In genomic region chr17:27969896-27970295, GRCm38 (mm10) we compare ENCODE assay signal across 15 mouse cellular contexts.
DNase-seq lines count a peak whose midpoint lies in the region; ATAC-seq and TF ChIP-seq lines count a peak whose summit lies in the region.
"Had no signal": no experiment of that assay in that cellular context is flagged by ENCODE, and none has a peak within 500 bp of the region (broad histone marks: within the 10 kb centered on the region; RNA-seq: fewer than 3 reads in every experiment).

No protein-coding gene starts in this region.

- no peak for TF ChIP-seq CTCF in hindbrain, postnatal 0 days (IDR thresholded peaks at IDR 0.05; ENCODE audit: low read depth)
- TF ChIP-seq CTCF in lung, adult 2 months (IDR thresholded peaks at IDR 0.05; ENCODE audit: insufficient read depth, low read length): no peak
- no peak for TF ChIP-seq CTCF in small intestine, adult 2 months (IDR thresholded peaks at IDR 0.05; ENCODE audit: extremely low read depth, insufficient read length, insufficient replicate concordance, low read depth, low read length)

- no peaks in the 10 kb centered on the region for H3K36me3 ChIP-seq in hindbrain, embryonic 15.5 days
- no peaks in the 10 kb centered on the region for H3K36me3 ChIP-seq in hindbrain, postnatal 0 days (ENCODE audit: insufficient read depth, low read length)
- H3K36me3 ChIP-seq in lung, embryonic 15.5 days: no peaks in the 10 kb centered on the region
- no peaks in the 10 kb centered on the region for H3K36me3 ChIP-seq in intestine, embryonic 16.5 days (ENCODE audit: control insufficient read depth, insufficient read depth, low read length)
- no peaks in the 10 kb centered on the region; the same call in 1 of the 2 replicates for H3K36me3 ChIP-seq in small intestine, adult 2 months (ENCODE audit: control insufficient read depth, insufficient read depth, low read length)
- H3K36me3 ChIP-seq: liver, embryonic 13.5 days; midbrain, embryonic 10.5 days had no signal

- no peaks in the 10 kb centered on the region for H3K9me3 ChIP-seq in hindbrain, embryonic 15.5 days
- H3K9me3 ChIP-seq in hindbrain, postnatal 0 days (ENCODE audit: low read length): no peaks in the 10 kb centered on the region
- H3K9me3 ChIP-seq in lung, embryonic 15.5 days: no peaks in the 10 kb centered on the region
- H3K9me3 ChIP-seq in intestine, embryonic 16.5 days (ENCODE audit: control insufficient read depth, low read length): no peaks in the 10 kb centered on the region
- H3K9me3 ChIP-seq: embryonic facial prominence, embryonic 13.5 days; forebrain, embryonic 13.5 days; liver, embryonic 13.5 days; midbrain, embryonic 10.5 days had no signal

- H3K27ac ChIP-seq in hindbrain, embryonic 15.5 days (replicated peaks): peak overlapping the region; percentile 38; the same call in 1 of the 2 replicates
- H3K27ac ChIP-seq in hindbrain, postnatal 0 days: no peak overlapping the region
- peak overlapping the region; percentile 68 for H3K27ac ChIP-seq in lung, embryonic 15.5 days
- H3K27ac ChIP-seq in intestine, embryonic 16.5 days (ENCODE audit: low read length): peak overlapping the region; percentile 45; the same call in 1 of the 2 replicates
- H3K27ac ChIP-seq in small intestine, adult 2 months (ENCODE audit: insufficient read depth, low read depth, low read length): peak overlapping the region; percentile 35
- H3K27ac ChIP-seq: embryonic facial prominence, embryonic 13.5 days; forebrain, embryonic 13.5 days; hindbrain, embryonic 14.5 days; liver, embryonic 13.5 days; midbrain, embryonic 10.5 days had no signal

- H3K4me1 ChIP-seq in hindbrain, embryonic 15.5 days (replicated peaks): no peaks in the 10 kb centered on the region; the same call in 1 of the 2 replicates
- no peaks in the 10 kb centered on the region; the same call in 1 of the 2 replicates for H3K4me1 ChIP-seq in hindbrain, postnatal 0 days (ENCODE audit: insufficient read depth, low read length)
- H3K4me1 ChIP-seq in lung, embryonic 15.5 days: peaks cover 38% of the 10 kb centered on the region
- H3K4me1 ChIP-seq in lung, adult 2 months (ENCODE audit: control insufficient read depth, insufficient read depth, low read length): peaks cover 49% of the 10 kb centered on the region
- peaks cover 12% of the 10 kb centered on the region; the same call in 1 of the 2 replicates for H3K4me1 ChIP-seq in intestine, embryonic 16.5 days (ENCODE audit: control insufficient read depth, insufficient read depth, low read length)
- H3K4me1 ChIP-seq in small intestine, adult 2 months (ENCODE audit: control insufficient read depth, insufficient read depth, insufficient read length, low read length): 0 out of 2 replicates have a peak, but pooled peaks cover 4% of the 10 kb centered on the region

- ATAC-seq in hindbrain, embryonic 15.5 days (ENCODE audit: low FRiP score, low read depth): no peak
- no peak for ATAC-seq in hindbrain, postnatal 0 days
- no peak for ATAC-seq in lung, embryonic 15.5 days (ENCODE audit: borderline replicate concordance, extremely low read depth, low FRiP score, low TSS enrichment)
- no peak for ATAC-seq in intestine, embryonic 16.5 days
- ATAC-seq in megakaryocyte, adult 5-6 weeks (ENCODE audit: poor library complexity, severe bottlenecking): no peak
- ATAC-seq: forebrain, embryonic 13.5 days had no signal

- H3K27me3 ChIP-seq in hindbrain, embryonic 15.5 days: no peaks in the 10 kb centered on the region
- H3K27me3 ChIP-seq in hindbrain, postnatal 0 days (ENCODE audit: insufficient read depth, low read length): no peaks in the 10 kb centered on the region
- H3K27me3 ChIP-seq in lung, embryonic 15.5 days: no peaks in the 10 kb centered on the region
- no peaks in the 10 kb centered on the region for H3K27me3 ChIP-seq in intestine, embryonic 16.5 days (replicated peaks; ENCODE audit: control insufficient read depth, insufficient read depth, low read length)
- no peaks in the 10 kb centered on the region for H3K27me3 ChIP-seq in small intestine, adult 2 months (ENCODE audit: control insufficient read depth, insufficient read depth, low read length)
- H3K27me3 ChIP-seq: embryonic facial prominence, embryonic 13.5 days; forebrain, embryonic 13.5 days; liver, embryonic 13.5 days had no signal

- 67% methylated on average over 5 of the region's 5 CpGs for WGBS in hindbrain, embryonic 15.5 days
- WGBS in hindbrain, postnatal 0 days: 63% methylated on average over 5 of the region's 5 CpGs
- 63% methylated on average over 5 of the region's 5 CpGs for WGBS in lung, embryonic 15.5 days
- 48% methylated on average over 5 of the region's 5 CpGs for WGBS in lung, adult 2 months
- 84% methylated on average over 5 of the region's 5 CpGs for WGBS in intestine, embryonic 16.5 days
- 87% methylated on average over 5 of the region's 5 CpGs for WGBS in small intestine, adult 2 months

- no peak for DNase-seq in hindbrain, postnatal 0 days (ENCODE audit: low spot score)
- no peak for DNase-seq in lung, adult 2 months
- DNase-seq: cerebellum, postnatal 14 days; gastrocnemius, postnatal 10 days; liver, embryonic 13.5 days; right cerebral cortex, postnatal 4 days had no signal

- H3K9ac ChIP-seq in hindbrain, embryonic 15.5 days: no peak overlapping the region
- no peak overlapping the region for H3K9ac ChIP-seq in hindbrain, postnatal 0 days (replicated peaks; ENCODE audit: low read length)
- no peak overlapping the region for H3K9ac ChIP-seq in lung, embryonic 15.5 days
- no peak overlapping the region for H3K9ac ChIP-seq in intestine, embryonic 16.5 days (ENCODE audit: low read depth, low read length)
- H3K9ac ChIP-seq: embryonic facial prominence, embryonic 13.5 days; forebrain, embryonic 13.5 days; hindbrain, embryonic 14.5 days; liver, embryonic 13.5 days had no signal

- H3K4me2 ChIP-seq in hindbrain, embryonic 15.5 days: no peak overlapping the region
- H3K4me2 ChIP-seq in hindbrain, postnatal 0 days (ENCODE audit: low read depth, low read length): no peak overlapping the region
- 0 out of 2 replicates have a peak overlapping the region, but pooled peaks have one; percentile 4 for H3K4me2 ChIP-seq in lung, embryonic 15.5 days
- H3K4me2 ChIP-seq in intestine, embryonic 16.5 days (ENCODE audit: low read depth, low read length): no peak overlapping the region
- H3K4me2 ChIP-seq: embryonic facial prominence, embryonic 13.5 days; forebrain, embryonic 13.5 days; hindbrain, embryonic 14.5 days; liver, embryonic 13.5 days had no signal

- TF ChIP-seq POLR2A in lung, adult 2 months (IDR thresholded peaks at IDR 0.05; ENCODE audit: borderline replicate concordance, extremely low read depth, low read depth, low read length): no peak
- TF ChIP-seq POLR2A in small intestine, adult 2 months (IDR thresholded peaks at IDR 0.05; ENCODE audit: low read depth, low read length): no peak

- no peak overlapping the region for H3K4me3 ChIP-seq in hindbrain, embryonic 15.5 days
- no peak overlapping the region for H3K4me3 ChIP-seq in hindbrain, postnatal 0 days (ENCODE audit: low read length)
- H3K4me3 ChIP-seq in lung, embryonic 15.5 days: no peak overlapping the region
- no peak overlapping the region for H3K4me3 ChIP-seq in lung, adult 2 months (replicated peaks; ENCODE audit: extremely low read depth, low read depth, low read length)
- H3K4me3 ChIP-seq in intestine, embryonic 16.5 days (ENCODE audit: low read length): no peak overlapping the region
- H3K4me3 ChIP-seq in small intestine, adult 2 months (ENCODE audit: low read depth, low read length): no peak overlapping the region
- H3K4me3 ChIP-seq: embryonic facial prominence, embryonic 13.5 days; forebrain, embryonic 13.5 days; liver, embryonic 13.5 days; midbrain, embryonic 10.5 days had no signal
